Mouse (Mus musculus): Measurements from ENCODE around the gene Cenpm. TPM values are rescaled to one million over a fixed set of nuclear protein-coding genes. Genes with fewer than 3 reads are reported as not detected.
A peak's percentile ranks its signal among the peaks of the same experiment; 100 is the strongest.

The Cenpm gene
- polyA plus RNA-seq, 1 experiment, result 43.2 TPM

GRCm38 (mm10) chr15:82221104-82221860 is 23.3 kb downstream of the Cenpm start:
- Histone ChIP-seq H3K36me3 (ENCODE audit: control insufficient read depth, insufficient read depth, low read length, poor library complexity, severe bottlenecking) (no peaks in the 10 kb centered on the region), H3K27ac (ENCODE audit: insufficient read depth, low read length) (no peak overlapping the region), H3K9ac (ENCODE audit: low read depth, poor library complexity, severe bottlenecking) (no peak overlapping the region), H3K27me3 (ENCODE audit: control insufficient read depth, insufficient read depth, low read length, poor library complexity, severe bottlenecking) (no peaks in the 10 kb centered on the region), H3K4me1 (ENCODE audit: control insufficient read depth, insufficient read depth, low read length) (peaks cover 13% of the 10 kb centered on the region), H3K4me3 (ENCODE audit: low read depth, low read length) (no peak overlapping the region), H3K9me3 (replicated peaks; ENCODE audit: control insufficient read depth, insufficient read depth, low read length, poor library complexity, severe bottlenecking) (no peaks in the 10 kb centered on the region)
- TF ChIP-seq CTCF (IDR thresholded peaks at IDR 0.05; ENCODE audit: low read depth, low read length) (peak; percentile 51), EP300 (IDR thresholded peaks at IDR 0.05; ENCODE audit: insufficient read depth, low read depth, low read length) (no peak)

DNA sequence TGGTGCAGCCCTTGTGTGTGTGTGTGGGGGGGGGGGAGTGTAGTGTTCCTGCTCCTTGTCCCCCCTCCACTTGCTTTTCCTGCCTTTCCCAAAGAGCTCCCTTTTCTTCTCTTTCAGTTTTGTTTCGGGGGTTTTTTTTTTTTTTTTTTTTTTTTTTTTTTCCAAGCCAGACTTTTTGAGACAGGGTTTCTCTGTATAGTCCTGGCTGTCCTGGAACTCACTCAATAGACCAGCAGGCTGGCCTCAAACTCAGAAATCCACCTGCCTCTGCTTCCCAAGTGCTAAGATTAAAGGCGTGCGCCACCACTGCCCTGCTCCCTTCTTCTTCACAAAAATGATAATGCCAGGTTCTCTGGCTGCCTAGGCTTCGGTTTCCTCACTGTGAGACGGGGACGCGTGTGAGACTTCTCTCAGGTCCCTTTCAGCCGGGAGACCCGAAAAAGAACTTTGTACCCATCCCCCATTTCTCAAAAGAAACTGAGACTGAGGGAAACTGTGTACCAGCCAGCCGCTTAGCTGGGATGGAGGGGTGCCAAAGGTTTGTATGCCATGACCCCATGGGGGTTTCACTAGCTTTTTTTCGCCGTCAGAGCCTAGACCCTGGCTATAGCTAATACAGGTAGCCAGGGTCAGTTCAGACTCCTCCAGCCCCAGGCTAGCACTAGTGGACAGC is 24.4 kb downstream of the Cenpm start:
- Histone ChIP-seq H3K27me3 (ENCODE audit: control insufficient read depth, insufficient read depth, low read length, poor library complexity, severe bottlenecking) (no peaks in the 10 kb centered on the region), H3K4me1 (ENCODE audit: control insufficient read depth, insufficient read depth, low read length) (peaks cover 18% of the 10 kb centered on the region), H3K4me3 (ENCODE audit: low read depth, low read length) (no peak overlapping the region), H3K9me3 (replicated peaks; ENCODE audit: control insufficient read depth, insufficient read depth, low read length, poor library complexity, severe bottlenecking) (no peaks in the 10 kb centered on the region), H3K9ac (ENCODE audit: low read depth, poor library complexity, severe bottlenecking) (no peak overlapping the region), H3K36me3 (ENCODE audit: control insufficient read depth, insufficient read depth, low read length, poor library complexity, severe bottlenecking) (no peaks in the 10 kb centered on the region), H3K27ac (ENCODE audit: insufficient read depth, low read length) (no peak overlapping the region)
- TF ChIP-seq CTCF (IDR thresholded peaks at IDR 0.05; ENCODE audit: low read depth, low read length) (no peak), POLR2A (IDR thresholded peaks at IDR 0.05; ENCODE audit: insufficient read depth, low read length) (no peak), EP300 (IDR thresholded peaks at IDR 0.05; ENCODE audit: insufficient read depth, low read depth, low read length) (no peak)

GRCm38 (mm10) chr15:82218778-82219666 is 25.5 kb downstream of the Cenpm start:
- peak overlapping the region; percentile 74 for H3K27ac ChIP-seq (ENCODE audit: insufficient read depth, low read length)
- no peaks in the 10 kb centered on the region for H3K27me3 ChIP-seq (ENCODE audit: control insufficient read depth, insufficient read depth, low read length, poor library complexity, severe bottlenecking)

DNA sequence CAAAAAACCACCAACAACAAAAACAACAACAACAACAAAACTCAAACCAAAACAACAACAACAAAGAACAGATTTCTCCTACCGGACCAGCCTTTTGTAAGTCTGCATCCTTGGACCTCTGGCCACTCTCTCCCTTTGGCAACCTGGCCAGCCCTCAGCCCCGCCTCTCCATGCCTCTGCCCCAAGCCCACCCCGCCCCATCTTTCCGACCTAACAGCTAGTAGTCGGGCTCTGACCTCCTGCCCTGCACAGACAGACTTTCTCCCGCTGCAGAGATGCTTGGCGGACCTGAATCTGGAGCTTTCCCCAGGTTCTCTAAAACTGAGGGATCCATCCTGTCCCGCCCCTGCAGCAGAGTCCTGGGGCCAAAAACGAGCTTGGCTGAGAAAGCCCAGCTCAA is 26.6 kb downstream of the Cenpm start:
- H3K27ac ChIP-seq (ENCODE audit: insufficient read depth, low read length), result no peak overlapping the region
- no peaks in the 10 kb centered on the region for H3K36me3 ChIP-seq (ENCODE audit: control insufficient read depth, insufficient read depth, low read length, poor library complexity, severe bottlenecking)
- no peaks in the 10 kb centered on the region for H3K27me3 ChIP-seq (ENCODE audit: control insufficient read depth, insufficient read depth, low read length, poor library complexity, severe bottlenecking)
- TF ChIP-seq POLR2A (IDR thresholded peaks at IDR 0.05; ENCODE audit: insufficient read depth, low read length) (no peak), EP300 (IDR thresholded peaks at IDR 0.05; ENCODE audit: insufficient read depth, low read depth, low read length) (no peak), CTCF (IDR thresholded peaks at IDR 0.05; ENCODE audit: low read depth, low read length) (no peak)
- H3K9ac ChIP-seq (ENCODE audit: low read depth, poor library complexity, severe bottlenecking), result no peak overlapping the region
- no peak overlapping the region for H3K4me3 ChIP-seq (ENCODE audit: low read depth, low read length)
- H3K9me3 ChIP-seq (replicated peaks; ENCODE audit: control insufficient read depth, insufficient read depth, low read length, poor library complexity, severe bottlenecking), result no peaks in the 10 kb centered on the region
- H3K4me1 ChIP-seq (ENCODE audit: control insufficient read depth, insufficient read depth, low read length), result peaks cover 19% of the 10 kb centered on the region

More at GRCm38 (mm10) chr15:82218778-82219666, 25.5 kb downstream of the Cenpm start:
- Histone ChIP-seq H3K4me3 (ENCODE audit: low read depth, low read length) (no peak overlapping the region), H3K36me3 (ENCODE audit: control insufficient read depth, insufficient read depth, low read length, poor library complexity, severe bottlenecking) (no peaks in the 10 kb centered on the region), H3K4me1 (ENCODE audit: control insufficient read depth, insufficient read depth, low read length) (peaks cover 19% of the 10 kb centered on the region), H3K9ac (ENCODE audit: low read depth, poor library complexity, severe bottlenecking) (no peak overlapping the region), H3K9me3 (replicated peaks; ENCODE audit: control insufficient read depth, insufficient read depth, low read length, poor library complexity, severe bottlenecking) (no peaks in the 10 kb centered on the region)
- TF ChIP-seq POLR2A (IDR thresholded peaks at IDR 0.05; ENCODE audit: insufficient read depth, low read length), result no peak
- TF ChIP-seq CTCF (IDR thresholded peaks at IDR 0.05; ENCODE audit: low read depth, low read length), result no peak
- TF ChIP-seq EP300 (IDR thresholded peaks at IDR 0.05; ENCODE audit: insufficient read depth, low read depth, low read length), result peak; percentile 59; the same call in 1 of the 2 replicates

DNA sequence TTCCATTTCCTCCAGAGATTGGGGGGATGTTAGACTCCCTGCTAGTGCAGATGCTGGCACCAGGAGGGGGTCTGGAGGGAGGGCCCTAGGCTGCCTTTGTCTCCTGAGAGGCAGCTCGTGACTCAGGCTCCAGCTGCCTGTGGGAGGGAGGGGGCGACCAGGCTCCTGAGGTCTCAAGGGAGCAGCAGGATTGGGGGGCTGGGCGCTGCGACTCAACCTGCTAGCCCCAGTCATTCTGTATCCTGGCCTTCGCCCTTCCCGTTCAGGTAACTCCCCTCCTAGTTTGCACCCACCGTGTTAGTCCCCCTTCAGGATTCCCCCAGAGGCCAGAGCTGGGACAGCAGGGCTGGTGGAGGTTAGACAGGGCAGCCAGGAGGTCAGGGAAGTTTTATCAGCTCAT is 27.5 kb downstream of the Cenpm start:
- peaks cover 19% of the 10 kb centered on the region for H3K4me1 ChIP-seq (ENCODE audit: control insufficient read depth, insufficient read depth, low read length)
- TF ChIP-seq CTCF (IDR thresholded peaks at IDR 0.05; ENCODE audit: low read depth, low read length), result no peak
- TF ChIP-seq EP300 (IDR thresholded peaks at IDR 0.05; ENCODE audit: insufficient read depth, low read depth, low read length), result peak; percentile 94
- TF ChIP-seq POLR2A (IDR thresholded peaks at IDR 0.05; ENCODE audit: insufficient read depth, low read length), result no peak
- peaks cover 1% of the 10 kb centered on the region; the same call in 1 of the 2 replicates for H3K27me3 ChIP-seq (ENCODE audit: control insufficient read depth, insufficient read depth, low read length, poor library complexity, severe bottlenecking)
- no peaks in the 10 kb centered on the region for H3K9me3 ChIP-seq (replicated peaks; ENCODE audit: control insufficient read depth, insufficient read depth, low read length, poor library complexity, severe bottlenecking)
- no peak overlapping the region for H3K4me3 ChIP-seq (ENCODE audit: low read depth, low read length)
- H3K27ac ChIP-seq (ENCODE audit: insufficient read depth, low read length), result peak overlapping the region; percentile 38; the same call in 1 of the 2 replicates
- 0 out of 2 replicates have a peak overlapping the region, but pooled peaks have one; percentile 5 for H3K9ac ChIP-seq (ENCODE audit: low read depth, poor library complexity, severe bottlenecking)
- no peaks in the 10 kb centered on the region for H3K36me3 ChIP-seq (ENCODE audit: control insufficient read depth, insufficient read depth, low read length, poor library complexity, severe bottlenecking)

Measured in ES-Bruce4 (cell line).